Mouse (Mus musculus): ENCODE data around the gene Ppp1r13l. TPM values are rescaled to one million over a fixed set of nuclear protein-coding genes. Genes with fewer than 3 reads are reported as not detected.

Ppp1r13l gene
- total and polyA plus RNA-seq, 3 experiments = 1.5 to 15.9 TPM; not detected in 1

- Histone ChIP-seq H3K9ac (ENCODE audit: control insufficient read depth, low read depth, low read length, poor library complexity, severe bottlenecking) (no peak overlapping the region), H3K27ac (ENCODE audit: control insufficient read depth, low read depth, low read length) (no peak overlapping the region), H3K27me3 (ENCODE audit: control insufficient read depth in 1 of 2, insufficient read depth in 2 of 2, low read length in 2 of 2) (peaks cover 0 to 2% of the 10 kb centered on the region in 2 experiments; a peak in 1 of 4 replicates), H3K4me3 (ENCODE audit: control insufficient read depth in 1 of 2, insufficient read depth in 1 of 2, low read depth in 2 of 2, low read length in 2 of 2) (no peak overlapping the region), H3K4me1 (ENCODE audit: control insufficient read depth in 1 of 2, insufficient read depth in 2 of 2, low read length in 2 of 2) (no peaks in the 10 kb centered on the region), H3K9me3 (replicated peaks; ENCODE audit: insufficient read depth, low read length) (no peaks in the 10 kb centered on the region), H3K36me3 (ENCODE audit: control insufficient read depth in 1 of 2, insufficient read depth in 2 of 2, low read length in 2 of 2) (no peaks in the 10 kb centered on the region), H3K79me2 (ENCODE audit: control insufficient read depth, insufficient read depth, low read length, poor library complexity) (no peaks in the 10 kb centered on the region)
- TF ChIP-seq EP300 (IDR thresholded peaks at IDR 0.05; ENCODE audit: low read depth in 1 of 2, low read length in 2 of 2) (no peak), USF2 (IDR thresholded peaks at IDR 0.05; ENCODE audit: borderline replicate concordance in 1 of 2, insufficient read depth in 1 of 2, low read depth in 1 of 2, low read length in 2 of 2) (no peak), JUND (IDR thresholded peaks at IDR 0.05; ENCODE audit: low read depth, low read length) (no peak), CHD2 (IDR thresholded peaks at IDR 0.05; ENCODE audit: low read length) (no peak), HCFC1 (IDR thresholded peaks at IDR 0.05; ENCODE audit: low read depth, low read length) (no peak), TAL1 (IDR thresholded peaks at IDR 0.05; ENCODE audit: low read length) (no peak), SIN3A (IDR thresholded peaks at IDR 0.05; ENCODE audit: low read length) (no peak)
- no peak for DNase-seq (ENCODE audit: low read depth, low spot score)
Measured at GRCm38 (mm10) chr7:19413525-19413924, 54.0 kb downstream of the Ppp1r13l start.

GRCm38 (mm10) chr7:19416590-19416989 is 57.0 kb downstream of the Ppp1r13l start:
- no peak overlapping the region for H3K27ac ChIP-seq (ENCODE audit: control insufficient read depth, low read depth, low read length)
- no peak overlapping the region for H3K4me3 ChIP-seq (ENCODE audit: control insufficient read depth in 1 of 2, insufficient read depth in 1 of 2, low read depth in 2 of 2, low read length in 2 of 2)
- H3K9ac ChIP-seq (ENCODE audit: control insufficient read depth, low read depth, low read length, poor library complexity, severe bottlenecking) = no peak overlapping the region
- DNase-seq (ENCODE audit: low read depth, low spot score) = no peak
- H3K9me3 ChIP-seq (replicated peaks; ENCODE audit: insufficient read depth, low read length) = no peaks in the 10 kb centered on the region
- no peak for TF ChIP-seq MYB (IDR thresholded peaks at IDR 0.05; ENCODE audit: low read depth, low read length)
- no peak for TF ChIP-seq GATA1 (IDR thresholded peaks at IDR 0.05; ENCODE audit: low read depth, low read length)
- TF ChIP-seq ZMIZ1 (IDR thresholded peaks at IDR 0.05; ENCODE audit: low read depth, low read length) = no peak
- no peak for TF ChIP-seq MAZ (IDR thresholded peaks at IDR 0.05; ENCODE audit: low read depth, low read length)
- TF ChIP-seq ETS1 (IDR thresholded peaks at IDR 0.05; ENCODE audit: low read depth, low read length) = no peak
- TF ChIP-seq TBP (IDR thresholded peaks at IDR 0.05; ENCODE audit: low read depth, low read length) = no peak
- TF ChIP-seq MAFK (IDR thresholded peaks at IDR 0.05; ENCODE audit: borderline replicate concordance, low read depth, low read length) = no peak
- no peak for TF ChIP-seq JUND (IDR thresholded peaks at IDR 0.05; ENCODE audit: low read depth, low read length)
- no peak for TF ChIP-seq ZC3H11A (IDR thresholded peaks at IDR 0.05; ENCODE audit: low read depth, low read length)
- no peak for TF ChIP-seq TAL1 (IDR thresholded peaks at IDR 0.05; ENCODE audit: low read length)
- TF ChIP-seq HCFC1 (IDR thresholded peaks at IDR 0.05; ENCODE audit: low read depth, low read length) = no peak
- TF ChIP-seq SIN3A (IDR thresholded peaks at IDR 0.05; ENCODE audit: low read length) = no peak
- TF ChIP-seq ZKSCAN1 (IDR thresholded peaks at IDR 0.05; ENCODE audit: low read depth, low read length) = no peak
- no peak for TF ChIP-seq NRF1 (IDR thresholded peaks at IDR 0.05; ENCODE audit: insufficient read depth, low read depth, low read length, poor library complexity, severe bottlenecking)
- no peak for TF ChIP-seq USF2 (IDR thresholded peaks at IDR 0.05; ENCODE audit: borderline replicate concordance in 1 of 2, insufficient read depth in 1 of 2, low read depth in 1 of 2, low read length in 2 of 2)
- TF ChIP-seq CHD1 (IDR thresholded peaks at IDR 0.05; ENCODE audit: low read depth, low read length) = no peak
- peaks cover 1 to 5% of the 10 kb centered on the region in 2 experiments; a peak in 3 of 4 replicates for H3K4me1 ChIP-seq (ENCODE audit: control insufficient read depth in 1 of 2, insufficient read depth in 2 of 2, low read length in 2 of 2)
- 0 out of 4 replicates have a peak, but pooled peaks cover 0 to 3% of the 10 kb centered on the region in 2 experiments for H3K36me3 ChIP-seq (ENCODE audit: control insufficient read depth in 1 of 2, insufficient read depth in 2 of 2, low read length in 2 of 2)
- H3K79me2 ChIP-seq (ENCODE audit: control insufficient read depth, insufficient read depth, low read length, poor library complexity) = no peaks in the 10 kb centered on the region
- H3K27me3 ChIP-seq (ENCODE audit: control insufficient read depth in 1 of 2, insufficient read depth in 2 of 2, low read length in 2 of 2) = no peaks in the 10 kb centered on the region

All from MEL (cell line).